ENCODE assay signal across 9 mouse cellular contexts in the genomic region with DNA sequence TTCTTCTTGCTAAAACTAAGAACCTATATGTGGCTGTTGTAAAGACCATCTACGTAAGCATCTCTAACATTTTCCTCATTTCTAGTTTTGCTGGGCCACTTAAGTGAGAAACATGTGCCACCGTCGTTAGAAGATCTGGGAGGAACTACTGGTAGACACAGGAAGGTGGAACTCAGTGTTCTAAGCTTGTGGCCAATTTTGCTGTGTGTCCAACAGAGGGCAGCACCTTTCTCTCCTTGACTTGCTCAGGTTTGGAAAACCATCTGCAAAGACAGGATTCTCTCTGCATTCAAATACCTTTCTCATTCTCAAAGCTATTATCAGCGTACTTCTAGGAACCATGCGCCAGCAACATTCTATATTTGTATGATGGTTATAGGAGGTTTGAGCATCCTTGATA.
DNase-seq lines count a peak whose midpoint lies in the region; ATAC-seq and TF ChIP-seq lines count a peak whose summit lies in the region.
"Had no signal": no experiment of that assay in that cellular context is flagged by ENCODE, and none has a peak within 500 bp of the region (broad histone marks: within the 10 kb centered on the region; RNA-seq: fewer than 3 reads in every experiment).

No protein-coding gene starts in this region.

- 41% methylated on average over 5 of the region's 5 CpGs for WGBS in midbrain, embryonic 10.5 days
- WGBS in midbrain, embryonic 13.5 days = 43% methylated on average over 5 of the region's 5 CpGs
- 34% methylated on average over 5 of the region's 5 CpGs for WGBS in kidney, postnatal 0 days
- 34% methylated on average over 5 of the region's 5 CpGs for WGBS in liver, embryonic 14.5 days (ENCODE audit: insufficient replicate concordance)

- no peak for ATAC-seq in midbrain, embryonic 13.5 days
- no peak for ATAC-seq in kidney, postnatal 0 days (replicated peaks; ENCODE audit: low FRiP score, low read depth)
- no peak for ATAC-seq in liver, embryonic 14.5 days (ENCODE audit: insufficient read depth)

- no peak for TF ChIP-seq POLR2A in cortical plate, adult 2 months (IDR thresholded peaks at IDR 0.05; ENCODE audit: extremely low read depth, insufficient read depth, low read length)

- H3K4me3 ChIP-seq in midbrain, embryonic 10.5 days = no peak overlapping the region
- no peak overlapping the region for H3K4me3 ChIP-seq in midbrain, embryonic 13.5 days (replicated peaks)
- H3K4me3 ChIP-seq in cortical plate, adult 2 months (ENCODE audit: insufficient read depth, low read length) = no peak overlapping the region
- no peak overlapping the region for H3K4me3 ChIP-seq in kidney, postnatal 0 days (replicated peaks; ENCODE audit: low read depth, low read length)
- H3K4me3 ChIP-seq in liver, embryonic 14.5 days (ENCODE audit: insufficient read depth in 1 of 2, low read depth in 2 of 2, low read length in 2 of 2) = no peak overlapping the region
- H3K4me3 ChIP-seq: midbrain, embryonic 12.5 days had no signal

- no peaks in the 10 kb centered on the region for H3K36me3 ChIP-seq in midbrain, embryonic 10.5 days
- H3K36me3 ChIP-seq in midbrain, embryonic 13.5 days = no peaks in the 10 kb centered on the region
- H3K36me3 ChIP-seq in kidney, postnatal 0 days (ENCODE audit: insufficient read depth, low read length) = no peaks in the 10 kb centered on the region
- no peaks in the 10 kb centered on the region for H3K36me3 ChIP-seq in liver, embryonic 14.5 days (replicated peaks; ENCODE audit: control insufficient read depth, insufficient read depth, low read depth)
- H3K36me3 ChIP-seq: midbrain, embryonic 12.5 days had no signal

- H3K9me3 ChIP-seq in midbrain, embryonic 10.5 days (replicated peaks) = no peaks in the 10 kb centered on the region
- no peaks in the 10 kb centered on the region for H3K9me3 ChIP-seq in midbrain, embryonic 13.5 days
- no peaks in the 10 kb centered on the region for H3K9me3 ChIP-seq in kidney, postnatal 0 days (replicated peaks; ENCODE audit: low read length)
- H3K9me3 ChIP-seq in liver, embryonic 14.5 days (ENCODE audit: control insufficient read depth, low read length) = no peaks in the 10 kb centered on the region
- H3K9me3 ChIP-seq: midbrain, embryonic 12.5 days had no signal

- peak; percentile 44 for DNase-seq in midbrain, embryonic 10.5 days (ENCODE audit: low spot score)
- peak; percentile 4 for DNase-seq in adrenal gland, adult 8-10 months
- peak; percentile 75 for DNase-seq in kidney, postnatal 0 days (ENCODE audit: low spot score)
- DNase-seq in liver, embryonic 14.5 days (ENCODE audit: low read depth in 3 of 3, low spot score in 3 of 3) = no peak
- DNase-seq in right cerebral cortex, postnatal 10 days (ENCODE audit: low spot score in 2 of 2) = peak; percentile 70 to 80
- no peak for DNase-seq in spleen, adult 18-20 months

- H3K4me2 ChIP-seq in midbrain, embryonic 13.5 days (replicated peaks) = no peak overlapping the region
- H3K4me2 ChIP-seq in kidney, postnatal 0 days (ENCODE audit: low read length) = no peak overlapping the region
- no peak overlapping the region for H3K4me2 ChIP-seq in liver, embryonic 14.5 days (ENCODE audit: low read depth)
- H3K4me2 ChIP-seq: midbrain, embryonic 12.5 days had no signal

- H3K4me1 ChIP-seq in midbrain, embryonic 10.5 days = no peaks in the 10 kb centered on the region
- 0 out of 2 replicates have a peak, but pooled peaks cover 2% of the 10 kb centered on the region for H3K4me1 ChIP-seq in midbrain, embryonic 13.5 days (replicated peaks)
- H3K4me1 ChIP-seq in cortical plate, adult 2 months (ENCODE audit: control insufficient read depth, insufficient read depth, low read length) = no peaks in the 10 kb centered on the region
- no peaks in the 10 kb centered on the region for H3K4me1 ChIP-seq in kidney, postnatal 0 days (replicated peaks; ENCODE audit: insufficient read depth, low read length)
- no peaks in the 10 kb centered on the region for H3K4me1 ChIP-seq in liver, embryonic 14.5 days (replicated peaks; ENCODE audit: control insufficient read depth in 2 of 2, insufficient read depth in 2 of 2, low read length in 1 of 2)
- H3K4me1 ChIP-seq: midbrain, embryonic 12.5 days had no signal

- H3K27me3 ChIP-seq in midbrain, embryonic 10.5 days (ENCODE audit: low read depth, poor library complexity, severe bottlenecking) = no peaks in the 10 kb centered on the region; the same call in 1 of the 2 replicates
- peaks cover 13% of the 10 kb centered on the region for H3K27me3 ChIP-seq in midbrain, embryonic 13.5 days
- no peaks in the 10 kb centered on the region for H3K27me3 ChIP-seq in kidney, postnatal 0 days (ENCODE audit: insufficient read depth, low read length)
- H3K27me3 ChIP-seq in liver, embryonic 14.5 days (ENCODE audit: control insufficient read depth, insufficient read depth, low read length) = no peaks in the 10 kb centered on the region

- no peak overlapping the region for H3K27ac ChIP-seq in midbrain, embryonic 10.5 days (replicated peaks)
- H3K27ac ChIP-seq in midbrain, embryonic 13.5 days = no peak overlapping the region
- H3K27ac ChIP-seq in cortical plate, adult 2 months (ENCODE audit: insufficient read depth, low read length) = no peak overlapping the region
- H3K27ac ChIP-seq in kidney, postnatal 0 days = no peak overlapping the region
- no peak overlapping the region for H3K27ac ChIP-seq in liver, embryonic 14.5 days
- H3K27ac ChIP-seq: midbrain, embryonic 12.5 days had no signal

- peak; percentile 72 for TF ChIP-seq CTCF in cortical plate, adult 2 months (IDR thresholded peaks at IDR 0.05; ENCODE audit: extremely low read depth, insufficient read depth, low read length)
- TF ChIP-seq CTCF in kidney, postnatal 0 days (IDR thresholded peaks at IDR 0.05; ENCODE audit: low read depth) = peak; percentile 82
- peak; percentile 53 for TF ChIP-seq CTCF in liver, embryonic 14.5 days (IDR thresholded peaks at IDR 0.05; ENCODE audit: low read depth)

- TF ChIP-seq EP300 in liver, embryonic 14.5 days (IDR thresholded peaks at IDR 0.05; ENCODE audit: low read depth) = no peak

- no peak overlapping the region for H3K9ac ChIP-seq in midbrain, embryonic 13.5 days (replicated peaks)
- no peak overlapping the region for H3K9ac ChIP-seq in kidney, postnatal 0 days (ENCODE audit: low read depth, low read length)
- no peak overlapping the region for H3K9ac ChIP-seq in liver, embryonic 14.5 days (replicated peaks)
- H3K9ac ChIP-seq: midbrain, embryonic 12.5 days had no signal

Comparison
In these comparisons a context has a peak if more than half of its experiments do, and no peak if none do; other contexts are left out.
1. DNase-seq: peak in midbrain, embryonic 10.5 days (single experiment), adrenal gland, adult 8-10 months (single experiment), kidney, postnatal 0 days (single experiment) and right cerebral cortex, postnatal 10 days (2 of 2); none in liver, embryonic 14.5 days (0 of 3) and spleen, adult 18-20 months (0 of 2).
2. Peak in every context shown above with its lines, with median percentiles within 50 percentile points of each other: CTCF ChIP-seq.